10 mouse cellular contexts compared by ENCODE assay signal in the genomic region with DNA sequence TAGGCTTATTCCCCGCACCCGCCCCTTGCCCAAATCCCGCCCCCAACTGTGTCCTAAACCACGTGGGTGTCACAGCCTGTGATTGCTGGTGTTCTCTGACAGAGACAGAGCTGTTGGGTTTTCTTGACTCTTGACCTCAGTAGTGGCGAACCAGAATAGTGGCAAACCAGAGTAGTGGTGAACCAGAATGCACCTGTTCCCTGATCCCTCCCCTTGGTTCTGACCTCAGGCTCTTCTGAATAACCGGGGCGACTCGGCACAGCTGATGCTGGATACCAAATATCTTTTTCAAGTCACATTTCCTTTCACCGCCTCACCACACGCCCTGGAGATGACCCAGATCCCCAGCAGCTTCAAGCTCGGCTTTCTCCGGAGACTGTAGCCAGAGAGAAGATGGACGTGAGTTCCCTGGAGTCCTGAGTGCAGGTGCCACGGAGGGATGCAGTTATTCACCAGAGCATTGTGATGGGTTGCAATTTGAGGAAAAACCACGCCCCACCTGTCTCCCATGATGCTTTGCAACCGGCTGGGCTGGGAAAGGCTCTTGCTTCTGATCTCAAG. TPM values are rescaled to one million over a fixed set of nuclear protein-coding genes. Genes with fewer than 3 reads are reported as not detected.
DNase-seq lines count a peak whose midpoint lies in the region; ATAC-seq and TF ChIP-seq lines count a peak whose summit lies in the region.
"Had no signal": no experiment of that assay in that cellular context is flagged by ENCODE, and none has a peak within 500 bp of the region (broad histone marks: within the 10 kb centered on the region; RNA-seq: fewer than 3 reads in every experiment).

No protein-coding gene starts in this region.

- ATAC-seq in forebrain, embryonic 11.5 days (replicated peaks; ENCODE audit: low FRiP score) = peak; percentile 42; the same call in 1 of the 2 replicates
- ATAC-seq in liver, embryonic 16.5 days (ENCODE audit: low read depth) = no peak

- H3K4me2 ChIP-seq in forebrain, embryonic 11.5 days (ENCODE audit: low read depth, low read length, severe bottlenecking) = peak overlapping the region; percentile 21; the same call in 1 of the 2 replicates
- 0 out of 2 replicates have a peak overlapping the region, but pooled peaks have one; percentile 9 for H3K4me2 ChIP-seq in liver, embryonic 16.5 days (ENCODE audit: low read depth, low read length)

- intact Hi-C loops in heart, postnatal 14 days (cut with DNase I) = no loop called here

- H3K4me1 ChIP-seq in heart, embryonic 10.5 days = peaks cover 17% of the 10 kb centered on the region
- H3K4me1 ChIP-seq in ES-Bruce4 (ENCODE audit: control insufficient read depth, insufficient read depth, low read length) = no peaks in the 10 kb centered on the region
- no peaks in the 10 kb centered on the region for H3K4me1 ChIP-seq in forebrain, embryonic 11.5 days (replicated peaks; ENCODE audit: control insufficient read depth, insufficient read depth, low read length)
- no peaks in the 10 kb centered on the region for H3K4me1 ChIP-seq in liver, embryonic 16.5 days (ENCODE audit: control insufficient read depth, low read depth, low read length)

- H3K27me3 ChIP-seq in heart, embryonic 10.5 days (ENCODE audit: insufficient read depth, poor library complexity, severe bottlenecking) = no peaks in the 10 kb centered on the region
- no peaks in the 10 kb centered on the region for H3K27me3 ChIP-seq in ES-Bruce4 (ENCODE audit: control insufficient read depth, insufficient read depth, low read length, poor library complexity, severe bottlenecking)
- no peaks in the 10 kb centered on the region for H3K27me3 ChIP-seq in forebrain, embryonic 11.5 days (ENCODE audit: control insufficient read depth, insufficient read depth, low read length)
- no peaks in the 10 kb centered on the region for H3K27me3 ChIP-seq in liver, embryonic 16.5 days (ENCODE audit: control insufficient read depth, insufficient read depth, low read depth, low read length)

- H3K36me3 ChIP-seq in heart, embryonic 10.5 days = no peaks in the 10 kb centered on the region
- no peaks in the 10 kb centered on the region for H3K36me3 ChIP-seq in ES-Bruce4 (ENCODE audit: control insufficient read depth, insufficient read depth, low read length, poor library complexity, severe bottlenecking)
- no peaks in the 10 kb centered on the region for H3K36me3 ChIP-seq in forebrain, embryonic 11.5 days (ENCODE audit: control insufficient read depth, insufficient read depth, low read length)
- no peaks in the 10 kb centered on the region for H3K36me3 ChIP-seq in liver, embryonic 16.5 days (ENCODE audit: control insufficient read depth, insufficient read depth)

- TF ChIP-seq EP300 in ES-Bruce4 (IDR thresholded peaks at IDR 0.05; ENCODE audit: insufficient read depth, low read depth, low read length) = no peak

- no peaks in the 10 kb centered on the region for H3K9me3 ChIP-seq in heart, embryonic 10.5 days
- no peaks in the 10 kb centered on the region for H3K9me3 ChIP-seq in ES-Bruce4 (replicated peaks; ENCODE audit: control insufficient read depth, insufficient read depth, low read length, poor library complexity, severe bottlenecking)
- H3K9me3 ChIP-seq in forebrain, embryonic 11.5 days (ENCODE audit: control insufficient read depth, low read length) = no peaks in the 10 kb centered on the region
- no peaks in the 10 kb centered on the region for H3K9me3 ChIP-seq in liver, embryonic 16.5 days (replicated peaks; ENCODE audit: control insufficient read depth, low read length)

- no peak for TF ChIP-seq POLR2A in ES-Bruce4 (IDR thresholded peaks at IDR 0.05; ENCODE audit: insufficient read depth, low read length)

- no peak for DNase-seq in heart, embryonic 10.5 days (ENCODE audit: low spot score)
- no peak for DNase-seq in heart, postnatal 14 days
- DNase-seq in forebrain, embryonic 11.5 days (ENCODE audit: low spot score) = no peak
- no peak for DNase-seq in layer of hippocampus, adult 9-10 months (ENCODE audit: low spot score)
- DNase-seq in kidney, postnatal 14 days = no peak
- no peak for DNase-seq in layer of hippocampus, adult 8-10 months (ENCODE audit: low spot score in 2 of 2)
- DNase-seq: right cerebral cortex, postnatal 4 days had no signal

- H3K9ac ChIP-seq in ES-Bruce4 (ENCODE audit: low read depth, poor library complexity, severe bottlenecking) = peak overlapping the region; percentile 53; the same call in 1 of the 2 replicates
- no peak overlapping the region for H3K9ac ChIP-seq in forebrain, embryonic 11.5 days (ENCODE audit: low read length)
- H3K9ac ChIP-seq in liver, embryonic 16.5 days (ENCODE audit: low read depth, low read length) = no peak overlapping the region

- 23% methylated on average over 16 of the region's 16 CpGs for whole genome bisulfite sequencing in heart, embryonic 10.5 days
- WGBS in forebrain, embryonic 11.5 days = 35% methylated on average over 16 of the region's 16 CpGs
- WGBS in liver, embryonic 16.5 days (ENCODE audit: insufficient replicate concordance) = 29% methylated on average over 16 of the region's 16 CpGs

- TF ChIP-seq CTCF in ES-Bruce4 (IDR thresholded peaks at IDR 0.05; ENCODE audit: low read depth, low read length) = no peak

- peak overlapping the region; percentile 36 for H3K4me3 ChIP-seq in heart, embryonic 10.5 days
- H3K4me3 ChIP-seq in ES-Bruce4 (ENCODE audit: low read depth, low read length) = peak overlapping the region; percentile 85
- H3K4me3 ChIP-seq in forebrain, embryonic 11.5 days (ENCODE audit: low read depth, low read length) = peak overlapping the region; percentile 6; the same call in 1 of the 2 replicates
- no peak overlapping the region for H3K4me3 ChIP-seq in liver, embryonic 16.5 days (ENCODE audit: low read depth, low read length)

- no peak overlapping the region for H3K27ac ChIP-seq in heart, embryonic 10.5 days
- peak overlapping the region; percentile 82 for H3K27ac ChIP-seq in ES-Bruce4 (ENCODE audit: insufficient read depth, low read length)
- no peak overlapping the region for H3K27ac ChIP-seq in forebrain, embryonic 11.5 days (ENCODE audit: low read depth, low read length)
- H3K27ac ChIP-seq in liver, embryonic 16.5 days (ENCODE audit: low read length) = no peak overlapping the region

RNA-seq across cellular contexts. Expression of a gene that starts 2.3 kb away (rescaled TPM):
- polyA plus RNA-seq in heart, embryonic 10.5 days (2016; fragmentation: Nextera tagmentation; extraction: Ambion mirVana) = 40.4 and 58.1 TPM in 2 replicates
- total RNA-seq in heart, postnatal 14 days (2021) = 10 to 100 TPM; 28.0 to 29.9 TPM
- 3.3 and 6.5 TPM in 2 replicates for polyA plus RNA-seq in ES-Bruce4 (2011; ENCODE audit: insufficient read depth, insufficient read length, low read depth, missing spikeins)
- polyA plus RNA-seq in forebrain, embryonic 11.5 days (2014; fragmentation: Nextera tagmentation; extraction: Ambion mirVana) = 31.1 and 34.1 TPM in 2 replicates
- 1.3 and 1.7 TPM in 2 replicates for polyA plus RNA-seq in liver, embryonic 16.5 days (2015; fragmentation: Nextera tagmentation; extraction: Ambion mirVana)
- 100 to 1,000 TPM; 110 to 135 (median 125) TPM for total RNA-seq in layer of hippocampus, adult 8-10 months (2022)

RNA-seq across cellular contexts. Expression of a gene that starts 43.8 kb away (rescaled TPM):
- polyA plus RNA-seq in heart, embryonic 10.5 days (2016; fragmentation: Nextera tagmentation; extraction: Ambion mirVana) = not detected in 2 replicates
- not detected for total RNA-seq in heart, postnatal 14 days (2021)
- not detected in 2 replicates for polyA plus RNA-seq in ES-Bruce4 (2011; ENCODE audit: insufficient read depth, insufficient read length, low read depth, missing spikeins)
- polyA plus RNA-seq in forebrain, embryonic 11.5 days (2014; fragmentation: Nextera tagmentation; extraction: Ambion mirVana) = not detected in 2 replicates
- not detected in 2 replicates for polyA plus RNA-seq in liver, embryonic 16.5 days (2015; fragmentation: Nextera tagmentation; extraction: Ambion mirVana)
- total RNA-seq in layer of hippocampus, adult 8-10 months (2022) = under 1 TPM in 2 of 4 experiments, not detected in 2; 0.39 to 0.43 TPM
- polyA plus RNA-seq: lung, embryonic 16.5 days had no signal
